Mouse (Mus musculus) urinary bladder, postnatal 10 days (tissue): ENCODE data around the gene Hivep1.

Experiments
- DNase-seq: peaks from one replicate; pipeline ENCODE4 v3.0.0; 2022; ENCODE audit warnings: low spot score

The Hivep1 gene

DNA sequence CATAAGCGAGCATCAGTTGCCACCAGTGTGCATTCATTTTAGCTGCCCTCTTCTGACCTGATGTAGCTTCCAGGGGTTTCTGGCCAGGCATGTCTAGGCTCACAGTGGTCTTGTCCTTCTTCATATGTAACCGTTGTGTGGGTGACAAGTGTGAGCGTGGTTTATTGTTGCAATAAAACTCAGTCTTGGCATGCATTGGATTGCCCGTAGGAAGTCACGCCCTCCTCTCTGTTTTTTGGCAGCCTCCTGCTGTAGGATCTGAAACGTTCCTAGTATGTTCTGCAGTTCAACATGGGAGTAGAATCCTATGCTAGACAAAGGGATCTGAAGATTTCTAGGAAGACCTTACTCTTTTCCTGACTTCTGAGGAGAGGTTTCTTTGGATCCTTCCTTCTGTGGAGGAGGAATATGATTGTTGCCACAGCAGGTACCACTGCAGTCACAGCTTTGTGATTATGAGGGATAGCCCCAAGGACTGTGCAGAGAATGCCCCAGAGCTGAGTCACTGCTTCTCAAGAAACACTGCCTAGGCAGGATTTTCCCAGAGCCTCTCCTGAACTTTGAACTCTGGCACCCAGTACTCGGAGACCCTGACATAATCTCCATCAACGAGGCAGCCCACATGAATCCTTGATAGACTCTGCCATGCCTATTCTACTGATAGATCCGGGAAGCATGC is 182.1 kb downstream of the Hivep1 start:
- no peak for DNase-seq

DNA sequence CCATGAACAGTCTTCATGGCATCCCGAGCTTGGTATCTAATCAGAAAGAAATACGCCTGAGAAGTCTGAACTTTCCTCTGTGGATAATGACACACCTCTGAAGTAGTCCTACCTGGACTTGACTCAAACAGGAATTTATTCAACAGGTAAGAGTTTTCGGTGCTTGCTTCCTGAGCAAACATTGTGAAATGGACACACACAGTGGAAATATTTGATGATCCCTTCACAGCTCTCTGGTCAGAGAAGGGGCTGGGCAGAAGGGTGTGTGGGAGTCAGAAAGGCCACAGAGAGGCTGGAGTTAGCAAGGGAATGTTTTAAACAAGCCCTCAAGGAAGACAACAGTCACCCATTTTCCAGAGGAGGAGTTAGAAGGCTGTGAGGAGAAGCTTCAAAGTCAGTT is 186.7 kb downstream of the Hivep1 start:
- no peak for DNase-seq

DNA sequence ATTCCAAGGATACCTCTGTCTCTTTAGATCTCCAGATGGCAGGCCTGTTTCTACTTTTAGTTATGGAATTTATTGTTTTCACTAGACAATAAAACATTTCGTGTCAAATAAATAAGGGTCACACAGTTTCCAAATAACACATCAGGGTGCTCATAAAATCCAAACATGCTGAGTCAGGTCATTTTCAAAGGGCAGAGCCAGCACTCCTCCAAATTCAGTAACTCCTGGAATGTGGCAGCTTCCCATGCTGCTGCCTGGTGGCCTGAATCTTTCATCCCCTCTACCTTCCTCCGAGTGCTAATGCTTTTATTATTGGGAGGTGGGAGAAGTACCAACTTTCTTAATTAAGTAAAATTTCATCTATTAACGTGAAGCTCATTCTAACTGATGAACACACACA is 190.3 kb downstream of the Hivep1 start:
- no peak for DNase-seq
